Mouse (Mus musculus) adrenal gland, postnatal 10 days (tissue): ENCODE results near the gene Slco1a6. TPM values are rescaled to one million over a fixed set of nuclear protein-coding genes. Genes with fewer than 3 reads are reported as not detected.
A peak's percentile ranks its signal among the peaks of the same experiment; 100 is the strongest.
"Not testable (repeated sequence)": the region's sequence is repeated elsewhere in the genome, so short reads cannot be mapped to it uniquely, and the experiment has no call there.

Experiments used
- DNase-seq: peaks from one replicate; pipeline ENCODE4 v3.0.0; 2021; ENCODE audit warnings: mixed read lengths
- long read RNA-seq, 2 experiments: library from polyadenylated mRNA; stranded (forward); transcript quantifications; one replicate each; pipeline ENCODE4 v2.0.0; 2021
- total RNA-seq, 2 experiments: library from RNA; stranded (reverse); gene quantifications; 2 replicates each; pipeline ENCODE4 v1.2.3; 2021

Gene Slco1a6
- total RNA-seq: under 1 TPM in 1 of 2 experiments, not detected in 1; 0.76 TPM
- long read RNA-seq, experiment 1, partial matches to known transcripts: 0 of 1 reads
- long read RNA-seq, experiment 1, other reads (novel, unspliced or antisense): 1 of 1 reads
- long read RNA-seq, experiment 2, partial matches to known transcripts: 3 of 3 reads
- long read RNA-seq, experiment 2, other reads (novel, unspliced or antisense): 0 of 3 reads

DNA sequence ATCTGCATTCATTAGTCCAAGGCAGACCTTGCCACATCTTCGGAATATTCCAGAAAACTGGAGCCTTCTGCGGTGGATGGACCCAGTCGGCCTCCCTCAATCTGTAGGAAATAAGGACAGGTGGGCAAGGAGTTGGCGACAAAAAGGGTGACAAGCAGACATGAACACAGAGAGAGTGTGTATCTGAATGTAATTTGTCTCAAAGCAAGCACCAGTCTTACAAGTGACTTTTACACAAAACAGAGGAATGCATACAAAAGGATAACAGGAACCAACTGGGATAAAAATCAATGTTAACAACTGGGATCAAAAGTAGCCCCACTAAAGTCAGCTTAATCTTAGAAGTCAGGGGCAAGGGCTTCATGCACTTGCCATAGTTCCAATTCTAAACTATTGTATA is at the start of gene Slco1a6:
Slco1a6 (minus strand) TSS at position 101 of the 400 bp plus-strand sequence.
- DNase-seq: no peak

DNA sequence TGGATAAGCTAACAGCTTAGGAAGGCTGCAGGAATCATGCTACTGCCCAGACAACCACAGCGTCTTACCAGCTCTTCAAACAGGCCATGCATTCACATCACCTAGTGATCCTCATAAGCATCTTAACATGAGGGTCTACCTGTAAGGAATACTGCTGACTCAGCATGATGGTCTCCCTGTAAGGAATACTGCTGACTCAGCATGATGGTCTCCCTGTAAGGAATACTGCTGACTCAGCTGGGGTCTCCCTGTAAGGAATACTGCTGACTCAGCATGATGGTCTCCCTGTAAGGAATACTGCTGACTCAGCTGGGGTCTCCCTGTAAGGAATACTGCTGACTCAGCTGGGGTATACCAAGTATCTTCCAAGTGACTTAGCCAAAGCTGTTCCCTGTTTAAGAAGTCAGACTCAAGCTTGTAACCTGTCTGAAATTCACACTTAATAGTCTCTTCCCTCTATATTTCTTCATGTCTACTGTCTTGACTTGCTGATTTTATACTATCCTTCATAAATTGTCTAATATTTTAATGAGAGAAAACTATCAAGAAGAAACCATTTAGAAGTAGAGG is 42.5 kb upstream of the Slco1a6 start:
- not testable (repeated sequence) for DNase-seq

DNA sequence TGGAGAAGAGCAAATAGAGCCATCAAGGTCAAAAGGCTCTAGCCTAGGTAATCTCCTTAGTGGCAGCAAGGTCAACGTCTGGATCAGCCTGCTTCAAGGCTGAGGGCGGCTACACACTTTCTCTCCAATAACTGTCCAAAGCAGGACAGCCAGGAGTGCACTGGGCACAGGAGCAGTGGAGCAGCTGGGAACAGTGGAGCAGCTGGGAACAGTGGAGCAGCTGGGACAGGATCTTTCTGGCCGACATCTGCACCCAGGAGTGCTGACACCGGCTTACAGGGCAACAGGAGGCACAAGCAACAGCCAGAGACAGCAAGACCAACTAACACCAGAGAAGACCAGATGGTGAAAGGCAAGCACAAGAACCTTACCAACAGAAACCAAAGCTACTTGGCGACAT is 36.7 kb upstream of the Slco1a6 start:
- DNase-seq: no peak

GRCm38 (mm10) chr6:142239468-142239867 is 31.1 kb upstream of the Slco1a6 start:
- DNase-seq: no peak

DNA sequence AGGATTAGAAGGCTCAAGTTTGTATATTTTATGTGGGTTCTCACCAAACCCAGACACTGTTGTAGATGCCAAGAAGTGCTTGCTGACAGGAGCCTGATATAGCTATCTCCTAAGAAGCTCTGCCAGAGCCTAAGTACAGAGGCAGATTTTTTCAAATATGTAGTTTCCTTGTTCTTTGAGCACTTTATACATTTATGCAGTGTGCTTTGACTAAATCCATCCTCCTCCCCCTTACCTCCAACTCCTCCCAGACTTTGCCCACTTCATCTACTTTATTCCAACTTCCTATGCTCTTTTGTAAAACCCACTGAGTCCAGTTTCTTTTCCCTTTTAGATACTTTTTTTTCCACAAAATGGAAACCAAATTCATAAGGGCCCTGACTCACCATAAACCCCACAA is 11.8 kb upstream of the Slco1a6 start:
- DNase-seq: no peak

- no peak for DNase-seq
Observed at GRCm38 (mm10) chr6:142211821-142212220, 3.5 kb upstream of the Slco1a6 start.

GRCm38 (mm10) chr6:142209749-142210148 is 1.4 kb upstream of the Slco1a6 start:
- DNase-seq: no peak

GRCm38 (mm10) chr6:142200524-142200923 is 7.8 kb downstream of the Slco1a6 start:
- DNase-seq: no peak

DNA sequence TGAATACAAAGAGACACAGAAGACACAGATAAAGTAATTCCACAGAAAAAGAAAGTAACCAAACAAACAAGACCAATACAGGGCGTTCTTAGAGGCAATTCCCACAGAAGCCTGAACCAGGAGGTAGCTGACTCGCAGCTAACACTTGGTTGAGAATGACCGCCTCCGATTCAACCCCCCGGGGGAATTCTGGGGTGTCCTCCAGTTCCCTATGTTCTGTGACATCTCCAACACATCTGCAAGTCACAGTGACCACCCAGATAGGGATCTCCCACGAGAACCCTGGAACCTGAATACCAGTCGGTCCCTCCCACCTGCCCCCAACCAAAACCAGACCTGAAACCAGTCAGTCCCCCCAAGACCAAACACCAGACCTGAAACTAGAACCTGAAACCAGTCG is 14.1 kb downstream of the Slco1a6 start:
- DNase-seq: no peak

DNA sequence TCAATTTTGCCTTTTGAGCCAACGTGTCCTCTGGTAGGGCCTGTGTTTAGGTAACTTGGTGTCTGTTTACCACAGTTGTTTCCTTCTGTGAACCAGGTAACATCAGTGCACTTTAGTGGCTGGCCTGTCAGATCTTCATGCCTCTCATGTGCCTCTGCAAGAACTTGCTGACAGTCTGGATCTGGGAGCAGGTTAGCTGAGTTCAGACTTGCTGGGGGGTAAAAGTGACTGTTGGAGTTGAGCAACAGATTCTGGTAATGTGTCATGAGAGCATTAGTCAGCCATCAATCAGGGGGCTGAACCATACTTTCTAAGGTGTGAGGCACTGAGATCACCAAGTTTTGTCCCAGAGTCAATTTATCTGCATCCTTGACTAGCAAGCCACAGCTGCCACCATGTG is 16.4 kb downstream of the Slco1a6 start:
- no peak for DNase-seq

DNA sequence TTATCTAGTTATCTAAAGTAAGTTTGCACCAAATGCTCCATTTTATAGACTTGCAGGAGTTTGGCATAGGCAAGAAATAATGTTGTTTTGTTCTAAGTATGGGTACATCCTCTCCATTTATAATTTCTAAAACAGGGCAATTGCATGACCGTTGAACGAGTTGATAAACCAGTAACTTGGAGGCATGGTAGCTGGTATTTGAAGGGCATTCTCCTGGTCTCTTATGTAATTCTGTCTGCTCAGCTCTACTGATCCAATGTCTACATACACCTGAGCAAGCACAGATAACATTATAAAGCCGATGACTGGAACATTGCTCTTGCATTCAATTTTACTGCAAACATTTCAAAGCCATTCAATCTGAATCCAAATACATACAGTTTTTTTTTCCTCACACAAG is 20.9 kb downstream of the Slco1a6 start:
- DNase-seq: no peak

DNA sequence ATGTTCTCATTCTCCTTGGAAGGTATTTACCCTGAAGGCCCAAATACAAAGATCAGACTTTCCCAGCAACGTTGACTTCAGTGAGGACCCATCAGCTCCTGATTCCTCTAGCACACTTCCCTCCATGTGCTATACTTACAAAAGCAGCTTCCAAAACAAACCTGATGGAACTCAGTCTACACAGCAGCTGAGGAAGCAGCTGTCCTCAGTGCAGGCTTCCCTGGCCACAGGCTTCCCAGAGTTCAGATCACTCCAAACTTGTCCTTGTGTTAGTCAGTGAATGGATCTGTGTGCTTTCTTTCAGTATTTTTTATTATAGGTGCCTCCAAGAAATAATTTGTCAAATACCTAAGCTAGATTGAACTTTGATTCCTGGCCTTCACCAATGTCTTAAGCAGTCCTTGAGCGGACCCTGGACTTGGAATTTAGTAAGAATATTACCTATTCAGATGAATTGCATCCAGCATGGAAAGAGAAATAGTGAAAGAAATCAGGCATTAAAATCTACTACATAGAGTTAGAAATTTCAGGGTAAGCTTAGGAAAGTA is 22.4 kb downstream of the Slco1a6 start:
- no peak for DNase-seq

DNA sequence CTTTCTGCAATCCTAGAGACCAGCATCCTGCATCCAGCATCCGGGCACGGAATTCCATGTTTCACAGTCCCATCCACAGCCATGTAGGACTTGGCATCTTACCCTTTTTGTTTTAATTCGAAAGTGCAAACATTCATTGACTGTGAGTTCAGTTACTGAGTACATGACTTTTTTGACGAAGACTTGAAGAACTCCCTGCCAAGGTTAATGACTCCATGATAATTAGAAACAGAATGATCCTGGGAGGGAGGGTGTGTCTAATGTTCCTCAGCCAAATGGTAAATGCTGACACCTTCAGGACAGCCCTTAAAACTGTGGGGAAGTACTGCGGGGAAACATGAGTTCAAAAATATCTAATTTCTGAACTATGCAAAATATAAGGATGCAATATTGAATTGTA is 44.9 kb downstream of the Slco1a6 start:
- no peak for DNase-seq

DNA sequence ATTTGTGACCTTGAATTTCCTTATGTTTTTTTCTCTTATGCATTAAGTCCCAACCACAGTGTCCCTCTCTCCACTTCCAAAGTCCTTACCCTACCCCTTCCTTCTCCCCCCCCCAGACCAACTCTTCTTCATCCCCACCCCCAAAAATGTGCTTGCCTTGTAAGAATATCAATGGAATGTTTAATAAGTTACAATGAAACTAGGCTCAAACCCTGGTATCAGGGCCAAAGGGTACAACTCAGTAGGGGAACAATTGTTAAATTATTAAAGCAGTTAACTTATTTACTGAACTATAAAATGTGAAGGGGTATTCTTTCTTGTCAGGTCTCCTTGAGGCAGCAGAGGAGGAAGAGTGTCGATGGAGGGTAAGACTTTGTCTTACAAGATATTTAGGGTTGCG is 47.1 kb downstream of the Slco1a6 start:
- no peak for DNase-seq

DNA sequence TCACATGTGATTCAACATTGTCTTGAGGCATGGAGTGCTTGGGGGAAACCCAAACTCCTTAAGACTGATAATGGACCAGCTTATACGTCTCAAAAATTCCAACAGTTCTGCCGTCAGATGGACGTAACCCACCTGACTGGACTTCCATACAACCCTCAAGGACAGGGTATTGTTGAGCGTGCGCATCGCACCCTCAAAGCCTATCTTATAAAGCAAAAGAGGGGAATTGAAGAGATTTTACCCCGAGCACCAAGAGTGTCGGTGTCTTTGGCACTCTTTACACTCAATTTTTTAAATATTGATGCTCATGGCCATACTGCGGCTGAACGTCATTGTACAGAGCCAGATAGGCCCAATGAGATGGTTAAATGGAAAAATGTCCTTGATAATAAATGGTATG is 54.2 kb downstream of the Slco1a6 start:
- not testable (repeated sequence) for DNase-seq

GRCm38 (mm10) chr6:142148371-142148770 is 60.0 kb downstream of the Slco1a6 start:
- no peak for DNase-seq

DNA sequence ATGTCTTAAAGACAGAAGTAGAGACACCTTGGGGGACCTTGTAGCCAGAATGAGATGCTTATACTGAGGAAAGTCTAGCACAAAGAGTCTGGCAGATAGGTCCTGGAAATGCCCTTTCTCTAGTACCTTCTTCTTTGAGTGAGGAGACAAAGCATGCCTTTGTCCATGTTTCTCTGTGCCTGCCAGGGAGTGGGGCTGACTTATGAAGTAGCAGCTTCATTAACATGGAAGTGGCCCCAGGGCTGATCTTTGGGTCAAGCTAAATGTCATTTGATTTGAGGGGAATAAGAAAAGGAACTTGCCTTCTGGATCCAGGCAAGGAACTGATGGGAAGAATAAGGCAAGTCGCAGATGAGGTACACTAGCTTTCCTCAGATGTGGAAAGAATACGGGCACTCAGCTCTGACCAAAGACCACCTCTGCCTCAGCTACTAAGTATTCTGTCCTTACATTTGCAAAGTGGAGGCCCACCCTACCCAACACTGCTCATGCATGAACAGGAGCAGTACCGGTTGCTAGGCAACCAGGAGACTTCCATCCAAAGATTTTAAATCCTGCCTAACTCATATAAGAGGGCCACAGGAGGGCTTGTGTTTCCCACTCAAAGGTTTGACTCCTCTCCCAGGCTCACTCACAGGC is 96.5 kb downstream of the Slco1a6 start:
- DNase-seq: no peak

DNA sequence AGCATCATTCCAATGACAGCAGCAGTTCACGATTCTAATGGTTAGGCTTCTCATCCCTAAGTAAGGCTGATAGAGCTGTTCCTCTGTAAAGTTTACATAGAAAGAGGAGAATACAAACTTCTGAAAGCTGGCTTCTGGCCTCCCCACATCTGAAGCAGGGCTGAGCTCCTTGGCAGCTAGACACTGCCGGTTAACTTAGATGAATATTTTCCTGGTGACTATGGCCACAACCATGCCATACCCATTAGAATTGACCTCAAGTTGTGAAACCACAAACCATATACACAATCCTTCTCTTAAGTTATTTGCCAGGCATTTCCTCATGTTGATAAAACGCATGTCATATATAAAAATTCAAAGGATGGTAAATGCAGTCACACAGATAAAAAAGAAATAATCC is 117.2 kb downstream of the Slco1a6 start:
- no peak for DNase-seq

DNA sequence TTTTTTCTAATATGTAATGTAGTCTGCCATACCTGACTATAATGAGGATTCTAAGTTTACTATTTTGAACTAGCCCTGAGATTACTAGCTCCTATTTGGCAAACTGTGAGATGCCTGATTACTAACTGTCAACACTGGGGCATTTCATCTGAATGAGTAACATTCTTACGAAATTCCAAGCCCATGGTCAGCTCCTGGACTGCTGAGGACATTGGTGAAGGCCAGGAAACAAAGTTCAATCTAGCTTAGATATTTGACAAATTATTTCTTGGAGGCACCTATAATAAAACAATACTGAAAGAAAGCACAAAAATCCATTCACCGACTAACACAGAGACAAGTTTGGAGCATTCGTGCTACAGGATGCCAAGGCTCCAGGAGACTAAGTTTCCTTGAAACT is 150.0 kb downstream of the Slco1a6 start:
- DNase-seq: not testable (repeated sequence)

GRCm38 (mm10) chr6:142047689-142048088 is 160.6 kb downstream of the Slco1a6 start:
- no peak for DNase-seq

- no peak for DNase-seq
Observed at GRCm38 (mm10) chr6:142045746-142046145, 162.6 kb downstream of the Slco1a6 start.

GRCm38 (mm10) chr6:142041896-142042295 is 166.4 kb downstream of the Slco1a6 start:
- DNase-seq: no peak

- DNase-seq: peak; percentile 35
Observed at GRCm38 (mm10) chr6:142040306-142041175, 167.8 kb downstream of the Slco1a6 start.
